Mouse (Mus musculus): ENCODE results near the gene Olfr323.

The Olfr323 gene

DNA sequence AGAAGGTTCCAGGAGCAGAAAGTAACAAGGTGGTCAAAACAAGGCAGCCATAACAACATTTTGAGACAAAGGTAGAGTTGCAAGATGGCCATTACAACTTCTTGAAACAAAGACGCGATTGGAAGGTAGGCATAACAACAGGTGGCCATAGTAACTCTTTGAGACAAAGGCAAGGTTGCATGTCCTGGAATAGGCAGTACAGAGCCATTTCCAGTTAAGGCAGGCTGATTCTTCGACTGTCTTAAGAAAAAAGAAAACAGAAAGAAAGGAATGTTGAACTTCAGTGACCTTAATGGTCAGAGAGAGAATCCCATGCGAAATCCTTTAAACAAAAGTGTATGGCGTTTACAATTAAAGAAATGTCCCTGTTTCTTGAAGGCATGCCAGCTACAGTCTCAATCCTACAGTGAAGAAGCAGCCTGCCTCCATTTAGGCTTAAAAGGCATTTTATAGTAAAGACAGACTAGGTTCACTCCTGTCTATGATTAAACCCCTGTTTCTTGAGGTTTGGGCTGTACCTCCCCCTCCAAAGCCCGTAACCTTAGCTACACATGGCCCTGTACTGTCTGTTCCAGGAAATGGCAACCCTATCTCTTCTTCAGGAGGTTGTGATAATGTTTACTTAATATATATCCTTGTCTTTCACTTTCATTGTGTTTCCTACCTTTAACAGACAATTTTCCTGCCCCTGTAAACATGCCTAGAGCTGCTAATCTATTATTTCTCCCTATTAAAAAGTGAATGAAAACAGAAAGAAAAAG, 27.3 kb downstream of the Olfr323 start:
- peak; percentile 5 for DNase-seq (ENCODE audit: low read depth)

DNA sequence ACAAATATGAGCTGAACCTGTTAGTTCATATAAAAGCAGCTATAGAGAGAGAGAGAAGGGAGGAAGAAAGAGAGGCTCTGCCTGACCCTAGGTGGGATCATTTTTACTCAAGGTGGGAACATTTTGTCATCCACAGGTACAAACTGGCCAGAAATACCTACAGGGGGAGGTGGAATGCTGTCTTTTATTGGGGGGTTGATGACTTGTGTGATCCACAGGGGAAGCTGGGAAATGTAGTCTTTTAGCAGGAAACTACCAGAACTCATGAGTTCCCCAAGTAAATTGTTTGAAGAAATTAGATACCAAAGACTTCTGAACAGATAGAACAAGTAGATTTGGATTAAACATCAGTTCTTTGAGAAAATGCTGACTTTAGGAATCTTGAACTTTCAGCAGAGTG, 28.2 kb downstream of the Olfr323 start:
- DNase-seq (ENCODE audit: low read depth), result no peak

DNA sequence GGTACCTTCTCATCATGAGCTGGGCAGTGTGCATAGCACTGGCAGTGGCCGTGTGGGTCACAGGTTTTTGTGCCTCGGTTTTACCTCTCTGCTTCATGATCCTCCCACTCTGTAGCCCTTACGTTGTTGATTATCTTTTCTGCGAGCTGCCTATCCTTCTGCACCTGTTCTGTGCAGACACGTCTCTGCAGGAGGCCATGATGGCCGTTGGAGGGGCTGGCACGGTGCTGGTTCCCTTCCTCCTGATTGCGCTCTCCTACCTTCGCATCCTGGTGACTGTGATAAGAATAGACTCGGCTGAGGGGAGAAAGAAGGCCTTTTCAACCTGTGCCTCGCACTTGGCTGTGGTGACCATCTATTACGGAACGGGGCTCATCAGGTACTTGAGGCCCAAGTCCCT, 32.5 kb downstream of the Olfr323 start:
- DNase-seq (ENCODE audit: low read depth), result no peak

DNA sequence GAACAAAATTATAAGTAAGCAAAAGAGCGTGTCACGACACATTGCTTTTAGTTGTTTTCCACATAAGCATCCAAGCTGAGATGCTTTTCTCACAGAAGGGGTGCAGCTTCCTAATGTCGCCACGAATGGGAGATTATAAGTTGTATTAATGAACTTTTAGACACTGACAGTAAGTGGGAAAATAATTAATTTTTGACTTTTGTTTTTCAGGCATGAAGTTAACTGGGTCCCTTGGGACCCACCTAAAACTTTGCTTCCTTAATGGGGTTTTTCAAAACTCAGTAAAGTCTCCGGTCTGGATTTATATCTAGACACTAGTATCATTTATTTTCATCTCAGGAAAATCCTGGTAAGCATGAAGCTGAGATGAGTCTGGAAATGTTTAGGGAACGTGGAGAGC, 35.5 kb downstream of the Olfr323 start, which contains the start of gene Olfr324:
Olfr324 (plus strand) TSS at position 301 of the 400 bp plus-strand sequence.
- DNase-seq (ENCODE audit: low read depth), result no peak

DNA sequence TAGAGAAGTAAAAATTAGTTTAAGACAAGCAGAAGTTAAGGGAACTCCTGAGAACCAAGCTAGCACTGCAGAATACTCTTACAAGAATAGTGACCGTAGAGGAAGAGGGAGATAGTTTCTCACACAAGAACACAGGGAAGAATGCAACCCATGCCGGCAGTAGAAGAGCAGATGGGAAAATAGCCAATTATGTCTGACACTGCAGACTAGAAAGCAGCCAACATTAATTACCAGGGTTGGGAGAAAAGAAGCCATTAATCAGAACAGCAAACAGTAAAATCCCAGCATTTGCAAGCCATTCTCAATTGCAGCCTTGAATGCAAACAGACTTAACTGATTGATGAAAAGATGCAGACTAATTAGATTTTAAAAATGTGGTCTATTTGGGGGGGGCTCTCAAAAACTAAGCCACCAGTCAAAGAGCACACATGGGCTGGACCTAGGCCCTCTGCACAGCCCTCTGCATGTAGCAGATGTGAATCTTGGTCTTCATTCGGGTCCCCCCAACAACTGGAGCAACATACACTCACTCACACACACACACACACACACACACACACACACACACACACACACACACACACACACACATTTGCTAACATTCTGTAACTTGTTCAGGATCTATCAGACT, 41.6 kb downstream of the Olfr323 start:
- no peak for DNase-seq (ENCODE audit: low read depth)

DNA sequence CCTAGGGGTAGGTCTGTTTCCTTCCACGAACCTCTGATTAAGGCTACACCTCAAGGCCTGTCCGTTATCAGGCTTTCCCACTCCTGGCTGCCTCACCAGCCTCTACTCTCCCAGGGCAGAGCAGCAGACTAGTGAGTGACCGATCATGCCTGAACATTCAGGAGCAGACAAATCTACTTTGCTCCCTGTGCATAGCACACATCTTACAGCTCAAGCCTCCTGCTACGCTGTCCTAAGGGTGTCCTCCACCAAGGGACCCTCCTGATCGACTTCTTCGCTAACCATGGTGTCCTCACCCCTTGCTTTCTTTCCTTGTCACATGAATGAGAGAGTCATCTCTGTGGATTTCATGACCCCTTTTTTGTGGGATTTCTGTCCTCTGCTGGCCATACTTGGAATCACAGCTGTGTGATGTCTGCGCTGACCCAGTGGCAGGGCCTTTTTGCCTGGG, 42.4 kb downstream of the Olfr323 start:
- DNase-seq (ENCODE audit: low read depth), result peak; percentile 39

DNA sequence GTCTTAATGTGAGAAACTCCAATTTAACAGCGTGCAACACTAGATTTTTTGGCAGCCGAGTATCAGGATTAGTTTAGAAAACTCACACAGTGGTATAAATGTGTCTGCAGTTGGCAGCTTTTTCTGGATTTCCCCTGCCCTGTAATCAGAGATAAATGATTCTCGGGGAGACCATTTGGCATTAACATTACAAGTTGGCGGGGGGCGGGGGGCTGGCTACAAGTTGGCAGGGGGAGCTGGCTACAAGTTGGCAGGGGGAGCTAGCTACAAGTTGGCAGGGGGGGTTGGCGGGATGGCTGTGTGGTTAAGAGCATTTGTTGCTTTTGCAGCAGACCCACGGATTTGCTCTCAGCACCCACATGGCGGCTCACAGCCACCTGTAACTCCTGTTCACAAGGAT, 51.7 kb downstream of the Olfr323 start:
- DNase-seq (ENCODE audit: low read depth), result no peak

DNA sequence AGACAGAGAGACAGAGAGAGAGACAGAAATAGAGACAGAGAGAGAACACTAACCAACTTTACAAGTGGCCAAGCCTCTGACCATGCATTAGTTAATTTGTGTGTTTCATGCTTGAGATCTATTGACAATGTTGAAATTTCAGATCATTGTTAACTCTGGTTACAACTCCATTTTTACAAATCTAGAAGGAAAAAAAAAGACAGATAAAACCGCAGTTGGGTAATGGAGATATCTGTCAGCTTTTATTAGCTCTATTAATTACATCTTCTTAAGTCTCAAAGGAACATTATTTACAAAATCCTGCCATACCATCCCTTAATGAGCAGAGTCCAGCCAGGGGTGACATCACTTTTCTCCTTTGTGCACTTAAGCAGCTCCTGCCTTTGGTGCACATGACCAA, 52.9 kb downstream of the Olfr323 start, which contains the start of gene Olfr325:
Olfr325 (plus strand) TSS at position 301 of the 400 bp plus-strand sequence.
- DNase-seq (ENCODE audit: low read depth), result no peak
